Mouse (Mus musculus) urinary bladder, postnatal 36 days (tissue): ENCODE measurements around the gene Rmnd5b.
"Not testable (repeated sequence)": the region's sequence is repeated elsewhere in the genome, so short reads cannot be mapped to it uniquely, and the experiment has no call there.

Experiments used
- DNase-seq, 2 experiments: peaks; one replicate each; pipeline ENCODE4 v3.0.0; 2022; ENCODE audit warnings: low spot score in 2 of 2, mixed read lengths in 1 of 2

The Rmnd5b gene

DNA sequence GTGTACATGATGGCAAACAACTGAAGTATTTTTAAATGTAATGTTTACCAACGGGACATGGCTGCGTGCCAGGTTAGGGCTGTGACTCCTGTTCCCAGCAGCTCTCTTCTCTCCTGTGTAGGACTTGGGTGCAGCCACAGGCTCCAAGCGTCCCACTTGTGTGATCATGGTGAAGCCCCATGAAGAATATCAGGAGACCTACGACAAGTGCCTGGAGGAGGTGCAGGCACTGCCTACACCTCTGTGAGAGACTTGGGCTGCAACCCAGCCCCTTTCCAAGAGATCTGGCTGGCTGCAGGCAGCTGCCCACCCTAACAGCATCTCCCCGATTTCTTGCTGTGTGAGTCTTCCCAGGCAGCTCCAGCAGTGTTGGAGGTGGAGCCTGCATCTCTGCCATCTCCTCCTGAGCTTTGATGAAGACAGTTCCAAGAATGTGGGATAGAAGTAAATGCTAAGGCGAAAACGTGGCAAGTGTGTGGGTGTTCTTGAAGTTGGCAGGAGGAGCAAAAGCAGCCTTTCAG is 12.7 kb downstream of the Rmnd5b start:
- DNase-seq: peak in 1 of 2 experiments; percentile 32

DNA sequence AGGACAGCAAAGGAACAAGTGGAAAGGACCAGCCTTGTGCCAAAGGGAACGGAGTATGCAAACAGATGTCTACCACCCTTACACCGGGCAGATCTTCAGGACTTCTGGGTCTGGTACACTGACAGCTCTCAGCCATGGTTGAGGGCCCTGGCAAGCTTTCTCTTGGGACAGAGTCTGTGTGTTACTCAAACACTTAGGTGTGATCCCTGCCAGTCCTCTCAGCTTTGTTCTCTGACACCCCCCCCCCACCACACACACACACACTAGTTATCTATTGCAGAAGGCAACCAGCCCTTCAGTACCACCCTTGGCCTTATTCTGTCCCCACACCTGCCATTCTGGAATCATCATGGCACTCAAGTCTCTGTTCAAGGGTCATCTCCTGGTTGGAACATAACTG is 13.9 kb downstream of the Rmnd5b start:
- no peak for DNase-seq

DNA sequence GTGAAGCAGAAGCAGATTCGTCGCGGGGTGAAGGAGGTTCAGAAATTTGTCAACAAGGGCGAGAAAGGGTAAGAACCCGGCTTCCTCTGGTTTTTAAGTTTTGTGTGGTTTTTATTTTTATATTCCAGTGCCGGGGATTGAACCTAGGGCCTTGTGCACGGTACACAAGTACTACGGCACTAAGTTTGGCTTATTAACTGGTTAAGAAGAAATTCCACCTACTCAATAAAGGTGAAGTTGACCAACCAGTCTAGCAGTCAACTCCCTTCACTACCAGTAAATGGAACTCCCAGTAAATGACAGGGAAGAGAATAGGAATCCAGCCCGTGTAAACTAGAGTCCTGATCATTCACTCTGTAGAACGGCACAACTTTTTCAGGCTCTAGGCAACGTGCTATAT is 15.6 kb downstream of the Rmnd5b start:
- no peak for DNase-seq

DNA sequence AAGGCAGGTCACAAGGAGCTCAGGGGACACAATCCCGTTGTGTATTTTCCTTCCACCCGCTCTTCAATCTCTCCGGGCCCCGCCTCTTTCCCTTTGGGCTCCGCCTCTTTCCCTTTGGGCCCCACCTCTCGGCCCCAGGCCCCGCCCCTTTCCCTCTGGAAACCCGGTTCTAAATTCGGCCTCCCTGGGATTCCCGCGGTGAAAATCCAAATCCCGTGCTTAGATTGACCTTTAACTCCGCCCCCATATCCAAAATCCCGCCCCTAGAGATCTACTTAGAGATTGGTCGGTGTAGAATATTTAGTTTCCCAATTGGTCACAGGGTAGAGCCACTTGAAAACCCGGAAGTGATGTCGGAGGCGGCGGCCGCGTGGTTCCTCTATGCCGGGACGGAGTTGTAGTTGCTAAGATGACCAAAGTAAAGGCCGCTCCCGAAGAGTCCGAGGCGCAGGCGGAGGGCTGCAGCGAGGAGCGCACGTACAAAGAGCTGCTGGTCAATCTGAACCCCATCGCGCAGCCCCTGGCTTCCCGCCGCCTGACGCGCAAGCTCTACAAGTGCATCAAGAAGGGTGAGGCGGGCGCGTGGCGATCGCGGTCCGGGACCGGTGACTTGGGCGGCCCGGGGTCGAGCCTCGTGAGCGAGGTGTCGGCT is 16.2 kb downstream of the Rmnd5b start, which contains the start of gene Nhp2:
TSS of gene Nhp2 (plus strand) at position 327 of the 652 bp plus-strand sequence.
- DNase-seq: peak; percentile 93 to 94

DNA sequence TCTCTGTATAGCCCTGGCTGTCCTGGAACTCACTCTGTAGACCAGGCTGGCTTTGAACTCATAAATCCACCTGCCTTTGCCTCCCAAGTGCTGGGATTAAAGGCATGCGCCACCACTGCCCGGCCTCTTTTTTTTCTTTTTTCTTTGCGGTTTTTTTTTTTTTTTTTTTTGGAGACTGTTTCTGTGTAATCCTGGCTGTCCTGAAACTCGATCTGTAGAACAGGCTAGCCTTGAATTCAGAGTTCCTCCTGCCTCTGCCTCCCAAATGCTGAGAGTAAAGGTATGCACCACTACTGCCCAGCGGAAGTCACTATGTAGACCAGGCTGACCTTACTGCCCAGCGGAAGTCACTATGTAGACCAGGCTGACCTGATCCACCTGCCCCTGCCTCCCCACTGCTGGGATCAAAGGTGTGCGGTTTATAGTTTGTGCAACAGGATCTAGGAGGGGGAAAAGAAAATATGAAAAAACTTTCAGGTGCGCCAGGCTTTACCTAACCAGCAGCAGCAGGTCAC is 16.7 kb downstream of the Rmnd5b start:
- DNase-seq: no peak

DNA sequence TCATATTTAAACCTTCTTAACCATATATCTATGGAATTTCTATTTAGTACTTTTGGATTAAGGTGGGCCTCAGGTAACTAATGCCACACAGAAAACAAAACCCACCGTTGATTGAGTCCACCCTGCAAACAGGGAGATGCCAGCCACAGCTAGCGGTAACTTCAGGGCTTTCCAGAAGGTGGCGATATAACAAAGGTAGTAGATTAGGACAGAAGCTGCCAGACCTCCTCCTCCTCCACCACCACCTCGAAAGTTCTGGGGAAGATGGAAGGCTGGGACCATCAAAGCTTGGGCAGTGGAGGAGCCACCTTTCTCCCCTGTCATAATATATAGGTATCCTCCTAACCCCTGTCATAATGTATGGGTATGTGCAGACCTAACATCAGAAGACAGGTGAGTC is 18.0 kb downstream of the Rmnd5b start:
- peak; percentile 53 to 67 for DNase-seq

DNA sequence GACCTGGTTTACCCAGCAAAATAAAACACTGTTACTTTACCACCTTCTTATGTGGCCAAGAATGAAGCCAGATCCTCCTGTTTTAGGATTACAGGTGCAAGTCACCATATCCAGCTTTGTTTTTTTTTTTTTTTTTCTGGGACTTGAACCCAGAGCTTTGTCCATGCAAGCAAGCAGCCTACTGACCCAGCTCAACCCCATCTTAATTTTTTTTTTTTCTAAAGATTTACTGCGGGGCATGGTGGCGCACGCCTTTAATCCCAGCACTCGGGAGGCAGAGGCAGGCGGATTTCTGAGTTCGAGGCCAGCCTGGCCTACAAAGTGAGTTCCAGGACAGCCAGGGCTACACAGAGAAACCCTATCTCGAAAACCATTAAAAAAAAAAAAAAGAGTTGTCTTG is 19.6 kb downstream of the Rmnd5b start:
- not testable (repeated sequence) for DNase-seq

DNA sequence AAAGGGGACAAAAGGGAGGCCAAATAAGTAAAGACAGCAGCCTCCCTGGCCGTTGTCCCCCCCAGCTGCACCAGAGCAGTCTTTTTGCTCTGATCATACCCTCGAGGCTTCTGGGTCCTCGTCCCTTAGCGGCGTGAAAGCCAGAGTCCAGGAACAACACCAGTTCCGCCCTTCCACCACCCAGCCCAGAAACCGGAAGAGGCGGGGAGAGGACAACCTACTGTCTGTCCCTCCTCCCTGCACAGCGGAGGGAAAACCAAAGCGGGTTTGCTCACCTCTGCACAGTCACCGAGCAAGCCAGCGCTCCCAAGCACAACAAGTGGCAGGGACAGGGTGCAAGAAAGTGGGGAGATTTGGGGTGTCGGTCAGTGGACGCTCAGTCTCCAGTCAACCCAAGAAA is 20.1 kb downstream of the Rmnd5b start:
- DNase-seq: peak; percentile 72 to 82

DNA sequence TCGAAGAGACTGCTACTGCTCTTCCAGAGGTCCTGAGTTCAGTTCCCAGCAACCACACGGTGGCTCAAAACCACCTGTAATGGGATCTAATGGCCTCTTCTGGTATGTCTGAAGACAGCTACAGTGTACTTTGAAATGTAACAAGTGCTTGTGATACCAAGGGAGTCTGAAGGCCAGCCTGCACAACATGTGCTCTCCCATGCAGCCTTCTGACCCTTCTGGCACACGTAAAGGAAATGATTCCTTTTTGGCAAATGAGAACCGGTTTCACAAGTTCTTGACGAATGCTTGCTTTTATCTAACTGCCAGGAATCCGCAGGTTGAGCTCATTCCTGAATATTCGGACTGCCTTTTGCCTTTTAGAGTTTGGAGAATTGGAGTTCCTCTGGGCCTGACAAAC is 20.6 kb downstream of the Rmnd5b start:
- DNase-seq: peak; percentile 32 to 43

DNA sequence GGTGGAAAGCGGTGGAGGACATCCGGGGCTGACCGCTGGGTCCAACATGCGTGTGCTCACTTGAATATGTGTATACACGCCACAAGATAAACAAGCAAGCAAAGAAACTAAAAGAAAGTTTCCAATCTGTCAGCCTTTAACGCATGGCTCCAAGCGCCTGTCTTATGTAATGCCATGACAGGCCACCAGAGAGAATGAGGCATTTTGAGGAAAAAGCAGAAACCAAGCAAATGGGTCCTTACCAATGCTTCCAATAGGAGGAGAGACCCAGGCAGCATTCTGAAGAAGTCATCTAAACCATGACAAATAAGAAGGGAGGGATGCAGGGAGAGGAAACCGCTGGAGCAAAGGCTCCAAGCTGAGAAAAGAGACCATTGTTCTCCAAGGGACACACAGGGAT is 21.4 kb downstream of the Rmnd5b start:
- no peak for DNase-seq

DNA sequence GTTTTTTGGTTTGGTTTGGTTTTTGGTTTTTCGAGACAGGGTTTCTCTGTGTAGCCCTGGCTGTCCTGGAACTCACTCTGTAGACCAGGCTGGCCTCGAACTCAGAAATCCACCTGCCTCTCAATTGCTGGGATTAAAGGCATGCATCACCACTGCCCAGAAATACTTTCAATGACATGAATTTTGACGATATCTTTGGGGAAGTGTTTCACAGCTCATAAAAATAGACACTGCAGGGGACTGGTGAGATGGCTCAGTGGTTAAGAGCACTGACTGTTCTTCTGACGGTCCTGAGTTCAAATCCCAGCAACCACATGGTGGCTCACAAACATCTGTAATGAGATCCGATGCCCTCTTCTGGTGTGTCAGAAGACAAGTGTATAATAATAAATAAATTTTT is 25.8 kb downstream of the Rmnd5b start:
- DNase-seq: not testable (repeated sequence)

DNA sequence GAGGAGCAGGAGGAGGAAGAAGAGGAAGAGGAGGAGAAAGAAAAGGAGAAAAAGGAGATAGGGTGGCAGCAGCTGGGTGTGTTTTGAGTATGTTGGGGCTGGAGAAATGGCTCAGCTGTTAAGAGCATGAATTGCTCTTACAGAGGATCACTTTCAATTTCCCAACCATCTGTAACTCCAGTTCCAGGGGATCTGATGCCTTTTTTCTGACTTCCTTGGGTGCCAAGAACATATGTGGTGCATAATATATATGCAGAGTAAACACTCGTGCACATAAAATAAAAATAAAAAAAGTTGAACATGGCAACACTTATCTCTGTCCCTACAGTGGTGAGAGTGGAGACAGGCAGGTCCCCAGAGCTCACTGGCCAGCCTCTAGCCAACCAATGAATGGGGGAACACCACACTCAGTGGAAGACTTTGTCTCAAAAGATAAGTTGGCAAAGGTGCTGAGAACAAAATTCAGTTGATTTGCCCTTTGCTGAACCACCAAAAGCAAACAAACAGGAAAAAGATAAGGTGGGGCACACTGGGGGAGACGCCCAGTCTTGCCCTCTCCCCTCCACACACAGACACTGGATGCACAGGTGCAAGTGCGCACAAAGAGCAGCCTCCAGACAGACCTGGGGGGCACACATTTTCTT is 26.3 kb downstream of the Rmnd5b start:
- DNase-seq: no peak

DNA sequence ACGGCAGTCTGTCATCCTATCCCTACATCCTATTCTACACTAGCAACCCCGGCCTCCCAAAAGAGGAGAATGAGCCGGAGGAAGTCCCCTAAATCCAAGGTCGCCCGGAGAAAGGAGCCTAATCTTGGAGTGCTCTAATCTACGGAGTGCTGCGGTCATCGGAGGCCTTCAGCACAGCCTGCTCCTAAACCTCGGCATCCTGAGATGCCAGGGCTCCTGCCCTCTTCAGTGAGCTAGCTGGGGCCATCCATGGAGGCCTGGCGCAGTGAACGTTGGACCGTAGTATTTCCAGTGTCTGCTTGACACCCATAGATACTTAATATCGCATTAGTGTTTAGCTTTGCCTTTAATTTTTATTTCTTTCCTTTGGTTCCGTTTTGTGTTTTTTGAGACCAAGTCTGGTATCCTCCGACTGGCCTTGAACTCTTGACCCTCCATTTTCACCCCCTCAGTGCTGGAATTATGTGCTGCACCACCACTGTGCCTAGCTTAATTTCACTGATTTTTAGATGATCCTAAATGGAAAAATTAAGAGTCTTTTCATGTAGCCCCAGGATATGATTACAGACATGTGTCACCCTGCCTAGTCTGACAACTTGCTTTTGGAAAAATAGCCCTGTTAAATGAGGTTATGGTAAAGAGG is 28.5 kb downstream of the Rmnd5b start:
- DNase-seq: no peak

DNA sequence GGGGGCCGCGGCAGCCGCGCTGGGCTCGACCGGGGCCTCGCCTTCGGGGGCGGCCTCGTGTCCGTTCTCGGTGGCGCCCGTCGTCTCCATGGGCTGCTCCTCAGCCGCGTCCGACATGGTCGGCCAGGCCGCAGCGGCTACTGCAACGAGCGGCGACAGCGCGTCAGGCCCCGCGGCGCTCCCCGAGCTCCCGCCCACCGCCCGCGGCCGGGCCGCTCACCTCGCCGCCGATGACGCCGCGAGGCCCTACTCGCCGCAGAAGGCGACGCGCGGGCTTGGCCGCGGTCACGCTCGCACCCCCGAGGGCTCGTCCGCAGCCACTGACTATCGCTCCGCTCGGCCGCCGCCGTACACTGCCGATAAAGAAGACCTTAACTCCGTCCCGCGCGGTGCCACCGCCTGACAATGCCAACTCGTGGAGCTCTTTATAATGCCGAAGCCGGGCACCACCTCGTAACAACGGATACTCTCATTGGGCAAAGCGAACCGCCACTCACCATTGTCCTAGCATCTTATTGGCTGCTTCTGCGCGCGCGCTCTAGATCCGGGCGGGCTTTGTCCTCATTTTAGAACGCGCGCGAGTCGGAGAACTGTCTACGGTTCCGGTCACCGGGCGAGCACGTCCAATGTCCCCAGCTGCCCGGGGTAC is 29.1 kb downstream of the Rmnd5b start, which contains the start of gene Hnrnpab:
TSS of gene Hnrnpab (minus strand) at position 401 of the 649 bp plus-strand sequence.
- peak; percentile 96 to 97 for DNase-seq

DNA sequence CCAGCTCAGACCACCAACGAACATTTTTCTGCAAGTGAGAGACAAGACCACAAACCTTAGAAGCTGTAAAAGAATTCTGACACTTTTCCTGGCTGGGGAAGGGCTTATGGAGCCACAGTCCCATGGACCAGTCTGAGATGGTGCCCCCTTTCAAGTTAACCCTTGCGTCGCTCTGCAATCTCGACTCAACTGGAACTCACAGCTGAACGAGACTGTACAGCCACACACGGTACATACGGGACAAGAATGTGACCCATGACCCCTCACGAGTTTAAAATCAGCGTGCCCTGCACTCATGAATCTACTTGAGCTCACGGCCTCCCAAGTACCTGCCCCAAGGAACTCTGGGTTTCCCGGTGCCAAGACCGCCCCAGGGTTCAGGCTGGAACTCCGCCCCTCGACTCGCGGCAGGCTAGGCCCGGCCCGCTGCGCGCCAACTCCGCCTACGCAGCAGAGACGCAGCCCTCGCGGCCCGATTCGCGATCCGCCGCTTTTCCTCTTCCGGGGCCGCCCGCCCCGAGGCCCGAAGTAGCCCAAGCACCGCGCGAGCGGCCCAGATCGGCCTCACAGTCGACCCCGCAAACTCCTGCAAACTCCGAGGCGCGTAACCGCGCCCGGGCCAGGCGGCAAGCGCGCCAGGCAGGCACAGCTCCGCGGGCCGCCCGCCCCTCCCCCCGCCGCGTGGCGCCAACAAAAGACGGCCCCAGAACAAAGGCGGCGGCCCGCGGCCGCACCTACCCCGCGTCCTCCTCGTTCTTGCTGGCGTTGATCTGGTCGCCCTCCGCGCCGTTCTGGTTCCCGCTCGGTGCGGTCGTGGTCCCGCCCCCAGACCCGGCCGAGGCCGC is 29.9 kb downstream of the Rmnd5b start:
- DNase-seq: peak; percentile 86 to 94

DNA sequence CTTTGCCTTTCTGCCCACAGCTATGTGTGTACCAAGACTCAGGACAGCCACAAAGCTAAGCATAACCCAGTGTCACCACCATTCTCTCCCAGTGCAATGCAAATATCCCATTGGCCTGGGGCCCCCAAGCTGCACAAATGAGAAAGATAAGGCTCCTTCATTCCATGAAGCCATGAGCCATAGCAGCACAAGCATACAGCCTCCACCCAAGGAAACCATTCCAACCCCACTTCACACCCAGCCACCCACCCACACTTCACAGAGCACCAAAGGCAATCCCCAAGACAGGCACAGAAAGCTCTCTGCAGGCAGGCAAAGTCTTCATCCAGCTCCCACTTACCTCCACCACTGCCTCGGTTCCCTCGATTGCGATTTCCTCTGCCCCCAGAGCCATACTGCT is 33.4 kb downstream of the Rmnd5b start:
- DNase-seq: no peak

DNA sequence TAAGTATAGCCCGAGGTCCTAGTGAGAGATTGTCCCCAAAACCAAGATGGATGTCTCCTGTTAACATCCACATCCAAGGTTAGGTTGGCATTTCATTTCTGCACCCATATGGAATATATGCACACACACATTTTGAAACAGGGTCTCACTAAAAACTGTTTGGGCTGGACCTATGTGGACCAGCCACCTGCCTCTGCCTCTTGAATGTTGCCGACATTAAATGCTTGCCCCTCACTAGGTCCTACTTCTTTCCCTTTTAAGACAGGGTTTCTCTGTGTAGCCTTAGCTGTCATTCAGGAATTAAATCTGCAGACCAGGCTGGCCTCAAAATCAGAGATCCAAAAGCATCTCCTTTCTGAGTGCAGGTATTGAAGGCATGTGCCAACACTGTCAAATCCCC is 38.1 kb downstream of the Rmnd5b start:
- no peak for DNase-seq

DNA sequence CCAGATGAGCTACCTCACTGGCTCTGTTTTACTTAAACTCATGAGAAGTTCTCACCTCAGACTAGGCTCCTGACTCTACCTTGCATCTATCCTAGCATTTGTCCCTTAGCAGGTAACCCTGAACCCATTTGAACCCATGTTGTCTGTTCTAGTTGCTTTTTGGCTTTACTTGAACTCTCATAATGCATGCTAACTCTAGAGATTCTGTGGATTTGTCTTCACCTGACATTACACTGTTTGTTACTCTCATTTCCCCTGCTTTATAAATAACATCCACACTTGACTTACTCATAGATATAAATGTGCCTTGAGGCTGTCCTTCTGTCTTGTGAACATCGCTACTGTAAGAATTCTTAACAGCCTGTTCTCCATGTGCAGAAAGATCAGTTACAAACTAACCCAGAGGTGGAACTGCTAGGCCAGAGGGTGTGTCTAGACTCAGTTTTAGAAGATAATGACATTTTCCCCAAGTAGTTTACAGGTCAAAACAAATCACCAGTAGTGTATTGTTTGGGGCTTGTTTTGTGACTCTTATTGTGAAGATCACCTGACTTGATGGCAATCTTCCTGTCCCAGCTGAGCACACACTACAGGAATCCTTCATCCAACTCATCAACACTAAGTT is 40.1 kb downstream of the Rmnd5b start:
- DNase-seq: no peak

DNA sequence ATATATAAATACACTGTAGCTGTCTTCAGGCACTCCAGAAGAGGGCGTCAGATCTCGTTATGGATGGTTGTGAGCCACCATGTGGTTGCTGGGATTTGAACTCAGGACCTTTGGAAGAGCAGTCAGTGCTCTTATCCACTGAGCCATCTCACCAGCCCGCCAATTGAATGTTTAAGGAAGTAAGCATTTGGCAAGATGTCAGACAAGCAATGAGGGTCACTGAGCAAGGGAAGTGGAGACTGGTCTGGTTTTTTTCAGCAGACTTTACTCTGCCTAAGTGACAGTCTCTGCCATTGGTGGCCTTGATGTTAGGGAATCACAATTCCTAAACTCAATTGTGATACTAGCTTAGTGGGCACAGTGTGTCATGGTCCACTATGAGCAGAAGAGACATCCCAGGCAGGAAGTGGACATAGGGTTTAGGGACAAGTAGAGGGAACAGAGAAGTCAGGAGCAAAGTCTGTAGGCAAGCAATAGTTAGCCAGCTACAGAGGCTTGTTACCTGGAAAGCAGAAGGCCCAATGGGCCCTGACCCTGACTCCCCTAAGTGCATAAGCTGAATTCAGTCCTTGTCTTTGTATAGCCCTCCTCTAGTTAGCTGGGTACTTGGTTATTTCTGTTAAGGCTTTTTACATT is 40.9 kb downstream of the Rmnd5b start:
- DNase-seq: no peak

DNA sequence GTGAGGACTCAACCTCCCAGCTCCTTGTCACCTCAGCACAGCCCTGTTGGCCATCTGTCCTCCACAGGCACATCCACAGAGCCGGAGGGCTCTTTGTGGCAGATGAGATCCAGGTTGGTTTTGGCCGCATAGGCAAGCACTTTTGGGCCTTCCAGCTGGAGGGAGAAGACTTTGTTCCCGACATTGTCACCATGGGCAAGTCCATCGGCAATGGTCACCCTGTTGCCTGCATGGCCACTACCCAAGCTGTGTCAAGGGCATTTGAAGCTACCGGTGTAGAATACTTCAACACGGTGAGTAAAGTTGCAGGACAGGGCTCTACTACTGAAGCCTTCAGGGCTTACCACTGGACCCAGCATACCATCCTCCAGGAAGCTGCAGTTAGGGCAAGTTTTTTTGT is 41.8 kb downstream of the Rmnd5b start:
- DNase-seq: no peak
